Mouse (Mus musculus): ENCODE measurements around the gene Mesd.

DNA sequence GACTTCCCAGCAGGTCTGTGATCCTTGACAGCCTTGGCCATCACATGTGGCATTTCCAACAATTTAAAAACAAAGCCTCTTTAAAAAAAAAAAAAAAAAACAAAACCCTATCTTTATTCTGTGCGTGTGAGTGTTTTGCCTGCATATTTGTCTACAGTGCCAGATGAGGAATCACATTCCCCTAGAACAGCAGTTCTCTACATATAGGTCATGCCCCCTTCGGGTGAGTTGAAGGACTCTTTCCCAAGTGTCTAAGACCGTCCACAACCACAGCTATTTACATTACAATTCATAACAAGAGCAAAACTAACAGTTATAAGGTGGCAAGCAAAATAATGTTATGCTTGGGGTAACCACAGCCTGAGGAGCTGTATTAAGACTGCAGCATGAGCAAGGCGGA lies 17.2 kb downstream of the Mesd start:
- TF ChIP-seq CTCF (IDR thresholded peaks at IDR 0.05; ENCODE audit: low read depth) (no peak), EP300 (optimal IDR thresholded peaks at IDR 0.05) (no peak)
